Mouse (Mus musculus) E14TG2a.4 (cell line): Measurements from ENCODE around the gene Rbpj.

Experiments used
- H3K27me3 ChIP-seq: 2 replicates; pipeline ENCODE4 v1.6.1; 2014; ENCODE audit warnings: low read length, control low read depth; ENCODE audit not compliant: insufficient read depth
- H3K36me3 ChIP-seq: 2 replicates; pipeline ENCODE4 v1.6.1; 2014; ENCODE audit warnings: low read length, control low read depth; ENCODE audit not compliant: insufficient read depth
- H3K4me1 ChIP-seq: replicated peaks from 2 replicates; pipeline ENCODE4 v1.6.1; 2014; ENCODE audit warnings: low read depth, low read length, control low read depth
- H3K4me3 ChIP-seq: replicated peaks from 2 replicates; pipeline ENCODE4 v1.5.1; 2014; ENCODE audit warnings: mild to moderate bottlenecking, low read length
- H3K9me3 ChIP-seq: 2 replicates; pipeline ENCODE4 v1.6.1; 2014; ENCODE audit warnings: low read length, control low read depth
- CTCF ChIP-seq: conservative IDR thresholded peaks from 2 replicates; pipeline ENCODE4 v1.5.1; 2014; ENCODE audit warnings: low read length
- NANOG ChIP-seq: IDR thresholded peaks from 2 replicates; pipeline ENCODE4 v1.6.1; 2014; ENCODE audit warnings: borderline replicate concordance, low read length, mixed read lengths
- POU5F1 ChIP-seq: IDR thresholded peaks from 2 replicates; pipeline ENCODE4 v1.6.1; 2014; ENCODE audit warnings: low read length, borderline replicate concordance

The Rbpj gene

DNA sequence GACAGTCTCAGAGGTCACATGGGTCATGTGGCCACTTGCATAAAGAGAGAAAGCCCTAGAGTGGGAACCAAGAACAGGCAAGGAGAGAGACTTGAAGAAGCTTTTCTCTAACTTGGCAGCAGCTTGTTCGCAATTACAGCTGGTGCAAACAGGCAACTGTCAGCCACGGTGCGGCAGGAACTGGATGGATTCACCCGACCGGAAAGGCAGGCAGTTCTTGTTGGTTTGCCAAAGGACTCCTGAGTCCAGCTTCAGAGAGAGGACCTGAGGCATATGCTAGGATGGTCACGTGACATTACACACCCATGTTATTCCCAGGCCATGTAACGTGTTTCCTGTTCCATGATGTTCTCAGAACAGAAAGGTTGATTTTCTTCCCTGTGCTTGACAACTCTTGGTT lies 222.4 kb downstream of the Rbpj start:
- H3K9me3 ChIP-seq: peaks cover 28% of the 10 kb centered on the region
- no peaks in the 10 kb centered on the region for H3K36me3 ChIP-seq
- TF ChIP-seq CTCF: no peak
- no peak for TF ChIP-seq POU5F1
- no peak for TF ChIP-seq NANOG
- peaks cover 9% of the 10 kb centered on the region; the same call in 1 of the 2 replicates for H3K27me3 ChIP-seq
- no peak overlapping the region for H3K4me3 ChIP-seq
- H3K4me1 ChIP-seq: no peaks in the 10 kb centered on the region

GRCm38 (mm10) chr5:53691577-53691976 lies 225.6 kb downstream of the Rbpj start:
- Histone ChIP-seq H3K27me3 (peaks cover 14% of the 10 kb centered on the region; the same call in 1 of the 2 replicates), H3K4me1 (no peaks in the 10 kb centered on the region)
- TF ChIP-seq NANOG (no peak), POU5F1 (no peak), CTCF (no peak)

GRCm38 (mm10) chr5:53692100-53692499 lies 226.1 kb downstream of the Rbpj start:
- H3K4me3 ChIP-seq: no peak overlapping the region
- TF ChIP-seq POU5F1: no peak
- peaks cover 11% of the 10 kb centered on the region for H3K9me3 ChIP-seq
- H3K36me3 ChIP-seq: no peaks in the 10 kb centered on the region
- no peaks in the 10 kb centered on the region for H3K4me1 ChIP-seq
- H3K27me3 ChIP-seq: peaks cover 14% of the 10 kb centered on the region; the same call in 1 of the 2 replicates

More at GRCm38 (mm10) chr5:53691577-53691976, 225.6 kb downstream of the Rbpj start:
- Histone ChIP-seq H3K9me3 (peaks cover 11% of the 10 kb centered on the region), H3K36me3 (no peaks in the 10 kb centered on the region), H3K4me3 (no peak overlapping the region)

- Histone ChIP-seq H3K4me3 (no peak overlapping the region), H3K9me3 (peaks cover 11% of the 10 kb centered on the region), H3K36me3 (no peaks in the 10 kb centered on the region), H3K27me3 (peaks cover 14% of the 10 kb centered on the region; the same call in 1 of the 2 replicates), H3K4me1 (no peaks in the 10 kb centered on the region)
- TF ChIP-seq POU5F1: no peak
- TF ChIP-seq CTCF: peak; percentile 56
- TF ChIP-seq NANOG: no peak
Observed at GRCm38 (mm10) chr5:53692662-53693061, 226.7 kb downstream of the Rbpj start.

DNA sequence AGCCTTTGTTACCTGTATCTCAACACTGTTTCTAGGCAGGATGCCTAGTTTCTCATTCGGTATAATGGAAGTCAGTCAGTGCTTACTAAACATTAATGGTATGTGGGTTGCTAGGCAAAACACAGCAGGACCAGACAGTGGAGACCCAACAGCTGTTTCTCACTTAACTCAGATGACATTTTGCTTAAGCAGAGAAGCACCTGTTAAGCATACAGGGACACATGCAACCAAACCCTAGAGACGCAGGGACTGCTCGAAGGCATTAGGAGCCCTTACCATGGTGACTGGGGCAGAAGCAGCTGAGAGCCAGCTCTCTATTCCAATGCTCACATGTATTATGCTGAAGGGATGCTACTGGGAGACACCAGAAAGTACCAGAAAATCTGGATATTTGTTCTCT lies 230.7 kb downstream of the Rbpj start:
- Histone ChIP-seq H3K4me3 (no peak overlapping the region), H3K36me3 (no peaks in the 10 kb centered on the region), H3K27me3 (peaks cover 28% of the 10 kb centered on the region), H3K9me3 (peaks cover 15% of the 10 kb centered on the region; the same call in 1 of the 2 replicates), H3K4me1 (peaks cover 5% of the 10 kb centered on the region; the same call in 1 of the 2 replicates)
- no peak for TF ChIP-seq NANOG
- TF ChIP-seq CTCF: no peak
- no peak for TF ChIP-seq POU5F1

- H3K9me3 ChIP-seq: peaks cover 9% of the 10 kb centered on the region; the same call in 1 of the 2 replicates
- H3K4me1 ChIP-seq: peaks cover 5% of the 10 kb centered on the region; the same call in 1 of the 2 replicates
- H3K4me3 ChIP-seq: no peak overlapping the region
- TF ChIP-seq NANOG (no peak), POU5F1 (no peak), CTCF (no peak)
- peaks cover 25% of the 10 kb centered on the region for H3K27me3 ChIP-seq
- H3K36me3 ChIP-seq: no peaks in the 10 kb centered on the region
Observed at GRCm38 (mm10) chr5:53697794-53698193, 231.8 kb downstream of the Rbpj start.

DNA sequence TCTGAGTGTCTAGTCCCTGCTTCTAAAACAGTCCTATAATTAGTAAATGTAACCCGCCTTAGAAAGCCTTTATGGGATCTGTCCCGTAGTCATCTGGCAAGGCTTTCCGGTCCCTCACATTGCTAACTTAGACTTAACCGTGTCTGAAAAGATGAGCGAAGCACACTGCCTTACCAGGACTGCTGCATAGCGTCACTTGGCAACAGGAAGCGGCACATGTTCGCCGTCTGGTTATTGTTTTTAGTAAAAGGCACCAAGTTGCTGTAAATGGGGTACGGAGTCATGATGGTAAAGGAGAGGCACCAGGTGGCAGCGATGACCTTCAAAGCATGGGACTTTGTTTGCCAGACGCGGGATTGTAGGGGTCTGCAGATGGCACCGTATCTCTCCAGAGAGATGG lies 236.7 kb downstream of the Rbpj start:
- no peak overlapping the region for H3K4me3 ChIP-seq
- no peaks in the 10 kb centered on the region for H3K36me3 ChIP-seq
- peaks cover 9% of the 10 kb centered on the region; the same call in 1 of the 2 replicates for H3K9me3 ChIP-seq
- TF ChIP-seq CTCF (no peak), POU5F1 (no peak), NANOG (no peak)
- peaks cover 25% of the 10 kb centered on the region for H3K27me3 ChIP-seq
- peaks cover 11% of the 10 kb centered on the region for H3K4me1 ChIP-seq
